Mouse (Mus musculus): ENCODE measurements around the gene Tuba1c. TPM values are rescaled to one million over a fixed set of nuclear protein-coding genes. Genes with fewer than 3 reads are reported as not detected.
A peak's percentile ranks its signal among the peaks of the same experiment; 100 is the strongest.

Gene Tuba1c
- polyA plus RNA-seq, 1 experiment from 2014 or later = 107 TPM

DNA sequence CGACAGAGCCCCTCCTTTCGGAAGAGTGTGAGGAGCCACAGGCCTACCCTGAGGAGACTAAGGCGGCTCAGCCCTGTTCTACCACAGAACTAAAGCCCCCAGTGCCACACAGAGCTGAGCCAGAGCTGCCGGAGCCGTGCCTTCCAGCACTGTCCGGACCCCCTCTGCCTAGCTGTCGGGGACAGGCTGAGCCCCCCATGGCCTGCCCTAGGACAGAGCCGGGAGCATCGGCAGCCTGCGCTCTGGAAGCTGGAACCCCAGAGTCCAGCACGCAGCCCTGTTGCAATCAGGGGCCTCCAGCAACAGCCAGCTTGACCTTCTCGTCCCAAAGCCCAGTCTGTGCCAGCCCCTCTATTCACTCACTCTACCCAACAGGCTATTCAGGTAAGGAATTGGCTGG is 52.6 kb downstream of the Tuba1c start:
- no peak overlapping the region for H3K9ac ChIP-seq
- ATAC-seq (ENCODE audit: low FRiP score) = no peak
- no peak overlapping the region for H3K27ac ChIP-seq
- H3K27me3 ChIP-seq = peaks cover 48% of the 10 kb centered on the region
- H3K4me1 ChIP-seq = peaks cover 22% of the 10 kb centered on the region; the same call in 1 of the 2 replicates
- H3K4me3 ChIP-seq (replicated peaks) = no peak overlapping the region
- no peaks in the 10 kb centered on the region for H3K9me3 ChIP-seq
- H3K4me2 ChIP-seq = no peak overlapping the region
- H3K36me3 ChIP-seq (replicated peaks) = peaks cover 52% of the 10 kb centered on the region
- 90% methylated on average over 12 of the region's 12 CpGs for WGBS

DNA sequence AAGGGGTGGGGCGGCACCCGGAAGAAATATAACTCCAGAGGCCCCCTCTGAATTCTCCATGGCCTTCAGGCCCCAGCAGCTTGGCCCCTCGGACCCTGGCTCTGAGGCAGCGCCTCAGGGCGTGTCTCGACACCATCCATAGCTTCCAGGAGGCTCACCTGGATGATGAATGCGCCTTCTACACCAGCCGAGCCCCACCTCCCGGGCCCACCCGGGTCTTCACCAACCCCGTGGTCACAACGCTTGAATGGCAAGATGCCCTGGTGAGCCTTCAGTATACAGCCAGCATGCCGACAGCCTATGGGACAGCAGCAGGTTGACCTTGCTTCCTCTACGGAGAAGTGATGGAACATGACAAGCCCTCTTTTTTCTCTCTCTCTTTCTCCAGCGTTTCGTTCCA is 53.1 kb downstream of the Tuba1c start:
- peaks cover 47% of the 10 kb centered on the region for H3K36me3 ChIP-seq (replicated peaks)
- H3K27me3 ChIP-seq = peaks cover 53% of the 10 kb centered on the region
- no peak overlapping the region for H3K9ac ChIP-seq
- H3K9me3 ChIP-seq = no peaks in the 10 kb centered on the region
- no peak for ATAC-seq (ENCODE audit: low FRiP score)
- H3K27ac ChIP-seq = no peak overlapping the region
- WGBS = 93% methylated on average over 16 of the region's 16 CpGs
- H3K4me2 ChIP-seq = no peak overlapping the region
- no peak overlapping the region for H3K4me3 ChIP-seq (replicated peaks)
- peaks cover 23% of the 10 kb centered on the region for H3K4me1 ChIP-seq

DNA sequence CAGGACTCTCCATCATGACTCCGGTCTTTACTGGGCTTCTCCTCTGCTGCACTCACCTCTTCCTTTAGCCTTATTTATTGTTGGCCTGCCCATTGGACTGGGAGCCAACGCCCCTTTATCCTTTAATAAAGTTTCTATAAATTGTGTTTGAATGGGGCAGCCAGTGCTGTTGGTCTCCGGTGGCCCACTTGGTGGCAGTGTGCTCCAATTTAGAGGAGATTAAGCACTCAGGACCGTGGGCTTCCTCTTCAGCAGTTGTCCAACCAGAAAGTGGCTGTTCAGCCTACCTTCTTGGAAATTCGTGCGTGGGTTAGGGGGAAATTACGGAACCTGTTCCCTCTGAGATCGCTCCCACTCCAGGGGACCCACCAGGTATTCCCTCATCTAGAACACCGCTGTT is 53.6 kb downstream of the Tuba1c start:
- no peak overlapping the region for H3K4me3 ChIP-seq (replicated peaks)
- 66% methylated on average over 9 of the region's 9 CpGs for WGBS
- no peak overlapping the region for H3K4me2 ChIP-seq
- no peaks in the 10 kb centered on the region for H3K9me3 ChIP-seq
- no peak overlapping the region for H3K27ac ChIP-seq
- no peak for ATAC-seq (ENCODE audit: low FRiP score)
- H3K4me1 ChIP-seq = peaks cover 23% of the 10 kb centered on the region
- peaks cover 57% of the 10 kb centered on the region for H3K27me3 ChIP-seq
- no peak overlapping the region for H3K9ac ChIP-seq
- peaks cover 43% of the 10 kb centered on the region for H3K36me3 ChIP-seq (replicated peaks)

DNA sequence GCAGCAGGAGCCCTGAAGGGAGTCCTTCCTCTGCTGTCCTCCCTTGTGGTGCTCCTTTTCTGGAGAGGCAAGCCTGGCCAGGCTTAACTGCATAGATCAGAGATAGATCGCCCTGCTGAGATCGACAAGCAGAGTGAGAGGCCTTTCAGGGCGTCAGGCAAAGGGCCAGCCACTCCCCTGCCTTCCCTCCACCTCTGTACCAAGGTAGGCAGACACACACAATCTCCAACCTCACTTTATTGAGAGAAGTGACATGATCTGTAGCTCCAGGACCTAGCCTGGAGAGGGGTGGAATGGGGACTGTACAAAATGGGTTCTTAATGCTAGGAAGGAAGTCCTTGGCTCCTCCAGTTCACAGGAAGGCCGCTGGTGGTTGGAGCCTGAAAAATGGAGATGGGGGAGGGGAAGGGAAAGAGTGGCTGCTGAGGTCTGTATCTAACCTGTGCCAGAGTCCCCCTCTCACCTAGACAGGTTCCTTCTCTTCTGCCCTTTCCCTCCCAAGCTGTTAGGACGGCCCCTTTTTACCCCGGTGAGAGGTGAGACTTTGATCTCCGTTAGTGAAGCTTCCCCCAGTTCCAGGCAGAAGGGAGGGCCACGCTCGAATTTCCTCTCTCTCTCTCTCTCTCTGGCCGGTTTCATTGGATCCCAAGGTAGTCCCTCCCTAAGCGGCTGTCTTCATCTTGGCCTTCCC is 54.3 kb downstream of the Tuba1c start:
- Histone ChIP-seq H3K4me3 (replicated peaks) (no peak overlapping the region), H3K36me3 (replicated peaks) (peaks cover 36% of the 10 kb centered on the region), H3K27me3 (peaks cover 65% of the 10 kb centered on the region), H3K27ac (no peak overlapping the region), H3K9ac (no peak overlapping the region), H3K4me1 (peaks cover 27% of the 10 kb centered on the region), H3K4me2 (no peak overlapping the region), H3K9me3 (no peaks in the 10 kb centered on the region)
- no peak for ATAC-seq (ENCODE audit: low FRiP score)
- WGBS = 11% methylated on average over 8 of the region's 11 CpGs

- no peak overlapping the region for H3K4me2 ChIP-seq
- peaks cover 32% of the 10 kb centered on the region for H3K4me1 ChIP-seq
- H3K9ac ChIP-seq = no peak overlapping the region
- no peak for ATAC-seq (ENCODE audit: low FRiP score)
- H3K36me3 ChIP-seq (replicated peaks) = peaks cover 34% of the 10 kb centered on the region
- H3K9me3 ChIP-seq = no peaks in the 10 kb centered on the region
- H3K27me3 ChIP-seq = peaks cover 71% of the 10 kb centered on the region
- no peak overlapping the region for H3K4me3 ChIP-seq (replicated peaks)
- no peak overlapping the region for H3K27ac ChIP-seq
- WGBS = 7% methylated on average over 19 of the region's 19 CpGs
These were observed 54.9 kb downstream of the Tuba1c start for GRCm38 (mm10) chr15:99084618-99085017.

DNA sequence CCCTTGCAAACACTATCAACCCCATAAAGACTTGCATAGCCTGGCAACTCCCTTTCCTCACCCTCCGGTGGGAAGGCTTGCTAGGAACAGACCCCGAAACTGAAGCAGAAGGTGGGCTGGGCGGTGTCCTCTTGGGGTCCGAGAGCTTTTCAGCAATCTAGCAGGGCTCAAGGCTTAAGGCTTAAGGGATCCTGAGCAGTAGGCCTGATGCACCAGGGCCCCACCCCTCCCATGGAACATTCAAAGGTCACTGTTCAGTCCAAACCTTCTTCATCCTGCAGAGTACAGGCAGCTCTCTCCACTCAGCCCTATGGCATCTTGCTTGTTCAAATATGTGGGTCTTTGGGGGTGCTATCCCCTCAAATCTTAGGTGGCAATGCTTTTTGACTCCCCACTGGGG is 56.3 kb downstream of the Tuba1c start:
- WGBS = 79% methylated on average over 4 of the region's 4 CpGs
- H3K4me3 ChIP-seq (replicated peaks) = no peak overlapping the region
- no peaks in the 10 kb centered on the region for H3K9me3 ChIP-seq
- no peak overlapping the region for H3K4me2 ChIP-seq
- peaks cover 44% of the 10 kb centered on the region for H3K4me1 ChIP-seq
- H3K27me3 ChIP-seq = peaks cover 85% of the 10 kb centered on the region
- H3K9ac ChIP-seq = no peak overlapping the region
- no peak overlapping the region for H3K27ac ChIP-seq
- H3K36me3 ChIP-seq (replicated peaks) = peaks cover 23% of the 10 kb centered on the region
- ATAC-seq (ENCODE audit: low FRiP score) = no peak

DNA sequence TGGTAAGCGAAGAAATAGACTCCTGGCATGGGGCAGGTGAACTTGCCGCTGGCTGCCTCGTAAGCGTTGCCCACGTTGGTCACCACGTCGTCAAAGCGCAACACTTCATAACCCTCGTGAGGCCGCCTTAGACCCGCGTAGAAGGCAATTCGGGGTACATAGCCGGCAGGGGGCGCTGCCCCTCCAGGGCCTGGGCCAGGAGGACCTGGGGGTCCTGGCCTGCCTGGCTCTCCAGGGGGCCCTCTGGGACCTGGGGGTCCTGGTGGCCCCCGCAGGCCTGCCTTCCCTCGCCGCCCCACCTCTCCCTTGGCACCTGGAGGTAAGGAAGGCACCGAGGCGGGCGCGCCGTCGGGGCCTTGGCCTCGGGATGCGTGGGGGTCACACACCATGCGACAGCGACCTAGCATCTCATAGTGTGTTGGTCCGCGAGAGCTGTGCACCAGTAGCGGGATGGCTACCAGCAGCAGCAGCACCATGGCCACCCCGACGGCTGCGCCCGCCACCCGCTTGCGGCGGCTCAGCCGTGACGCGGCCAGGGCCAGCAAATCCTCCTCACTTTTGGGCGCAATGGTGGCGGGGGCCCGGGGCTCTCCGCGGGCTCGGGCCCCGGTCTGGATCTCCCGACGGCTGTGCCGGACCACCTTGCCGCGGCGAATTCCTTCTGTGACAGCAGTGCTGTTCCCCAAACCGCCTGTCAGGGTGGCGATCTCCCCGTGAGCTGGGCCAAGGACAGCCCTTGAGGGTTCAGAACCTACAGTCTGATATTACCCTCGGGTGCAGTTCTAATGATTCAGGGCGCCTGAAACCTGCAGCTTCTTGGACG is 57.8 kb downstream of the Tuba1c start, which contains the start of gene C1ql4:
Gene C1ql4 (minus strand): TSS at position 565 of the 823 bp plus-strand sequence.
- WGBS = 8% methylated on average over 60 of the region's 60 CpGs
- H3K27me3 ChIP-seq = peaks cover 99% of the 10 kb centered on the region
- H3K27ac ChIP-seq = no peak within 1 kb of the TSS
- H3K4me2 ChIP-seq = peak within 1 kb of the TSS; percentile 46
- H3K36me3 ChIP-seq (replicated peaks) = peaks cover 9% of the 10 kb centered on the region
- H3K9ac ChIP-seq = peak within 1 kb of the TSS; percentile 40
- H3K9me3 ChIP-seq = no peaks in the 10 kb centered on the region
- peaks cover 50% of the 10 kb centered on the region for H3K4me1 ChIP-seq
- peak within 1 kb of the TSS; percentile 27 for H3K4me3 ChIP-seq (replicated peaks)
- ATAC-seq (ENCODE audit: low FRiP score) = no peak

Small RNAs within 50 kb of the gene (microRNA-seq; reads per million reads assigned to microRNA genes)
- gene Mir6960 = 1.7 reads per million

Other genes starting within 250 kb of the Tuba1c start
- 0.18 and 0.61 TPM in 2 replicates for gene Wnt1, start 240.0 kb upstream of the Tuba1c start, polyA plus RNA-seq (2016; fragmentation: Nextera tagmentation; extraction: Ambion mirVana)
- 0.22 TPM in 1 of 2 replicates, not detected in the other for gene Ddn, start 220.4 kb upstream of the Tuba1c start, polyA plus RNA-seq (2016; fragmentation: Nextera tagmentation; extraction: Ambion mirVana)
- 85.2 and 89.4 TPM in 2 replicates for gene Prkag1, start 198.4 kb upstream of the Tuba1c start, polyA plus RNA-seq (2016; fragmentation: Nextera tagmentation; extraction: Ambion mirVana)
- gene Kmt2d, start 158.7 kb upstream of the Tuba1c start, polyA plus RNA-seq (2016; fragmentation: Nextera tagmentation; extraction: Ambion mirVana) = 12.5 and 12.7 TPM in 2 replicates
- gene Rhebl1, start 135.4 kb upstream of the Tuba1c start, polyA plus RNA-seq (2016; fragmentation: Nextera tagmentation; extraction: Ambion mirVana) = 20.1 and 23.3 TPM in 2 replicates
- 0.45 and 0.51 TPM in 2 replicates for gene Dhh, start 131.4 kb upstream of the Tuba1c start, polyA plus RNA-seq (2016; fragmentation: Nextera tagmentation; extraction: Ambion mirVana)
- 30.6 and 41.5 TPM in 2 replicates for gene Lmbr1l, start 111.7 kb upstream of the Tuba1c start, polyA plus RNA-seq (2016; fragmentation: Nextera tagmentation; extraction: Ambion mirVana)
- gene Tuba1b, start 95.3 kb upstream of the Tuba1c start, polyA plus RNA-seq (2016; fragmentation: Nextera tagmentation; extraction: Ambion mirVana) = 1,790 and 1,867 TPM in 2 replicates
- not detected in 2 replicates for gene Gm49450, start 76.3 kb upstream of the Tuba1c start, polyA plus RNA-seq (2016; fragmentation: Nextera tagmentation; extraction: Ambion mirVana)
- gene Tuba1a, start 76.2 kb upstream of the Tuba1c start, polyA plus RNA-seq (2016; fragmentation: Nextera tagmentation; extraction: Ambion mirVana) = 7,386 and 7,785 TPM in 2 replicates
- gene Prph, start 25.3 kb downstream of the Tuba1c start, polyA plus RNA-seq (2016; fragmentation: Nextera tagmentation; extraction: Ambion mirVana) = 0.73 and 1.4 TPM in 2 replicates
- 41.6 and 48.3 TPM in 2 replicates for gene Troap, start 44.7 kb downstream of the Tuba1c start, polyA plus RNA-seq (2016; fragmentation: Nextera tagmentation; extraction: Ambion mirVana)
- 0.44 and 1.3 TPM in 2 replicates for gene C1ql4, start 57.9 kb downstream of the Tuba1c start, polyA plus RNA-seq (2016; fragmentation: Nextera tagmentation; extraction: Ambion mirVana)
- 0.76 and 1.0 TPM in 2 replicates for gene Dnajc22, start 63.3 kb downstream of the Tuba1c start, polyA plus RNA-seq (2016; fragmentation: Nextera tagmentation; extraction: Ambion mirVana)
- 65.5 and 69.8 TPM in 2 replicates for gene Spats2, start 96.0 kb downstream of the Tuba1c start, polyA plus RNA-seq (2016; fragmentation: Nextera tagmentation; extraction: Ambion mirVana)
- gene Kcnh3, start 195.0 kb downstream of the Tuba1c start, polyA plus RNA-seq (2016; fragmentation: Nextera tagmentation; extraction: Ambion mirVana) = 0.60 and 0.83 TPM in 2 replicates
- gene Mcrs1, start 222.1 kb downstream of the Tuba1c start, polyA plus RNA-seq (2016; fragmentation: Nextera tagmentation; extraction: Ambion mirVana) = 185 and 188 TPM in 2 replicates

Data from forebrain, embryonic 12.5 days (tissue).